Mouse (Mus musculus) ES-CJ7 (cell line): ENCODE results near the gene Pigv.

Experiments used
- DNase-seq: peaks from one replicate; pipeline ENCODE4 v3.0.0; 2011; ENCODE audit warnings: low read depth, low spot score

The Pigv gene

DNA sequence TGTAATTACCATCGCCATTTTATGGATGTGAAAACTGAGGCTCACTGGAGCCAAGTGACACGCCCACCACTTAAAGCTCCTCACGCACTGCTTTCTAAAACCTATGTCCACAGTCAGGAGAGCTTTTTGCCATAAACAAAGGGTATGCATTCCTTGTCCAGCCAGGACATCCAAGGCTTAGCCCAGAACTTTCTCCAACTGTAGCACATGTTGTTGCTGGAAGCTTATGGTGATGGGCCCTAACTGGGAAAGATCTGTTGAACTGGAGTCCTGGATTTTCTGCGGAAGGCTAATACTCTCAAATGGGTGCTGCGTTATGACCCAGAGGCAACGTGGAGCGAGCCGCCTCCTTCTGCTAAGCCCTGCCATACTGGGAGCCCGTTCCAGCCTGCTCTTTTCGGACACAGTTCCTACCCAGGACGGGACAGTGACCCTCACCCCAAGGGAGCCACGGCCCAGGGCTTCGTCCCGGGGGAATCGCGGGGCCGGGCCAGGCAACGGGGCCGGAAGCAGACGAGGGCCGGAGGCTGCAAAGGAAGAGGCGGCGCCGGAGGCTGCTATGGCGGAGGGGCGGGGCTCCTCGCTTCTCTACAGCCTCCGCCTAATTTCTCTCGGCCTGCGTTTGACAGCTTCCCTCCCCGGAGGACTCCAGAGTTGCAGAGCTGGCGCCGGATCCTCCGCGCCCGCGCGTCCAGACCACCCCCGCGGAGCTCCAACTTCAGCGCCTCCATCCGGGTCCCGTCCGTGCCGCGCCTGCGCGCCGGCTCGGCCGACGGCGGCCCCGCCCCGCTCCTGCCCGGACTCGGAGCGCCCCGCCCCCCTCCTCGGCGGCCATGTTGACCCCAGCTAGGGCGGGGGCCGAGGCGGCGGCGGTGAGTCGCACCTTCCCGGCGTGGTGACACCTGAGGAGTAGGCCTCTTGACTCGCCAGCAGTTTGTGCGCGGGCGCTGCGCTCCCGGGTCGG lies at the start of gene Pigv:
Pigv (minus strand) TSS at position 767 of the 964 bp plus-strand sequence.
- peak; percentile 86 for DNase-seq

DNA sequence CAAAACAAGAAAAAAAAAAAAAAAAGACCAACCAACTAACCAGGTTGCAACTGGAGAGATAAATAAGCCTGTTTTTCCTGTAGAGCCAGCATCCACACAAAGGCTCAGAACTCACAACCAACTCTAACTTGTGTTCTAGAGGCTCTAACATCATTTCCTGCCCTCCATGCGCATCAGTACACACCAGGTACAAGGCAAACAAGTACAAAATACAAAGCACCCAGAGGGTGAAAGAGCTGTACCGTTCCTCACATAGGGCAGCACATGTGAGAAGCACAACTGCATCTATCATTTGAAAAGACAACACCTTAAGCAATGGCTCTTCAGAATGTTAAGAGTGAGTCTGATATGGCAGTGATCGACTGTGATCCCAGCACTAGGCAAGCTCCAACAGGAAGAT lies 47.3 kb upstream of the Pigv start:
- no peak for DNase-seq

DNA sequence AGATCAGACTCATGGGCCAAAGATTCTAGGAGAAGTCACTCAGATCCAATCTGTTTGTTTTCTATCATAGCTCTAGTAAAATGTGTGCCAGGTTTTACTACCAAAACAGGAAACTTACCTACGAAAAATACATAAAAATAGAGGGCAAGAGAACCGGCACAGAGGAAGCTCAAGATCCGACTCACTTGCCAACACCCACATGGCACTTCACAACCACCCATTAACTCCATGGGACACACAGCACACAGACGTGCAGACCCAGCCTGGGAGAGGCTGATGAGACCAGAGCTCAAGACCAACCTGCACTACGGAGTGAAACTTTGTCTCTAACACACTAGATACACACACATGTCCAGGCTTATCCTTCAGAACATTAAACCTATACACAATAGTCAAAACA lies 40.3 kb upstream of the Pigv start:
- no peak for DNase-seq

DNA sequence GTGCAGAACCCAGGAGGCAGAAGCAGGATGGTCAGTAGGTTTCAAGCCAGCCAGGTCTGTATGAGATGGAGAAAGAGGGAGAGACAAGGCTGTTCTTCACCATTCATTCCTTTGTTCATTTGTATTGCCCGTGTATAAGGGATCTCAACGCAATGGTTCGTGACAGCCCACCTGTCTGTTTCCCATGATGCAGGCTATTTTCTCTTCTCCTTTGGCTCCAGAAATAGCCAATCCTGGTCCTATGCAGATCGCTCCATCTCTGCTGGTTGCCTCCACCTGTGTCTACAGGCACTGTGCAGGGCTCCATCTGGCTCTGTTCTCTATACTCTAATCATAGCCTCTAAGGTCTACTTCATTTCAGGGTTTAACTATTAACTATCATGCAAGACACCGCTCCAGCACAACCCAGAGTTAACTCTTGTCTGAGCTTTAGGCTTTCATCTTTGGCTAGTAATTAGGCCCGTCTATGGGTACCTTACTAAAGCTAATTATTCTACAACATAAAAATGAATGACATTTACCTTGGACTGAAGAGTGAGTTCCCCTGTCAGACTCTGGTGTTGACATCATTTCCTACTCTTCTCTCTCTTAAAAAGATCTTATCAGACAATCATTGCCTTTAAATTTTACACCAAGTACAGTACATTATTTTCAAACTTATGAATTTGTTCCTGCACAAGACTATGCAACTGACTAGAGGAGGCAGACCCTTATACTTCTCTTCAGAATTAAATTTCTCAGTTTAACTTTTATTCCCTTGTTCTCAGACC lies 39.0 kb upstream of the Pigv start:
- DNase-seq: no peak

DNA sequence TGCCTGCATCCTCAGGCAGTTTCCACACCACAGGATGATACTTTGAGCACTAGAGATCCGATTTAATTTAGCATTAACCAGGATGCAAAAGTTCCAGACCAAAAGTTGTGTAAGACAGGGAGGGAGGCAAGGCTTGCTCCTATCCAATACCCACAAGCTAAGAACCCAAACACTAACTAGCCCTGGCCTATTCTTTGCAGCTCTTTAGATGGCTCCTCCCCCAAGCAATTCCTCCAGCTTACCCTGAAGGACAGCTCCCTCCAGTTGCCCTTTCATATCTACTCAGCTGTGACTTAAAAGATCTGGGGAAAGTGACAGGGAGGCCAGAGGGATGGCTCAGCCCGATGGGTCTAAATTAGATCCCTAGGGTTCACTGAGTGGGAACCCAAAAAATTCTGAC lies 36.9 kb upstream of the Pigv start:
- no peak for DNase-seq

DNA sequence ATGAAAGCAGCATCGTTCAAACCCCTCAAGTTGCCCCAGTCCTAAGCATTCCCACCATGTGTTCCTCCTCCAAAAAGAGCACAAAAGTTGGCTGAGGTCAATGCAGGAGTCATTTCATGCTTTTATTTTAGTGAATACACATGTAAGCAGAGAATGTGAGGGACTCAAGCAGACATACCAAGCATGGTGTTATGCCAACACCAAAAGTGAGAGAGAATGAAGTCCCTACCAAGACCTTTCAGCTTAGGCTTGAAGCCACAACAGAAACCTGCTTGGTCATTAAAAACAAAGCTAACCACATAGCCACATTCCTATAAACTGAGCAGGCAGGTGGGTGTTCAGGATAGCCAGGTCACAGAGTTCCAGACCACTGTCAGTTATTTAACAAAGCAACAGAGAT lies 35.0 kb upstream of the Pigv start:
- DNase-seq: no peak

DNA sequence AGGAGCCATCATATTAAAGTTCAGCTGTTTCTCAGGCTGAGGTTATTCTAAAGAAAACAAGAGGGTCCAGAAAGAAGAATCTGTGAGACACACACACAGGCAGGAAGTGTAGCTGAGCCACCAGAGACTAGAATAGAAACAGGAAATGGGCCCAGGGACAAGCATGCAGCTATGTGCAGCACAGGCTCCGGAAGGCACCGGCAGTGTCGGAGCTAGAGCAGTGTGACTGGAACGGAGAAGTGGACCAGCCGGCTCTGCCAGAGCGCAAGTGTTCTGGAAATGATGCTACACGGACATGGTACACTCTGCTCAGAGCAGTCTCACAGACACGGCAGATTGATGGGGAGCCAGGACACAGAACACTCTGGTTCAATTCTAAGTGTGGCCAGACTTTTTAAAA lies 34.5 kb upstream of the Pigv start:
- peak; percentile 39 for DNase-seq

DNA sequence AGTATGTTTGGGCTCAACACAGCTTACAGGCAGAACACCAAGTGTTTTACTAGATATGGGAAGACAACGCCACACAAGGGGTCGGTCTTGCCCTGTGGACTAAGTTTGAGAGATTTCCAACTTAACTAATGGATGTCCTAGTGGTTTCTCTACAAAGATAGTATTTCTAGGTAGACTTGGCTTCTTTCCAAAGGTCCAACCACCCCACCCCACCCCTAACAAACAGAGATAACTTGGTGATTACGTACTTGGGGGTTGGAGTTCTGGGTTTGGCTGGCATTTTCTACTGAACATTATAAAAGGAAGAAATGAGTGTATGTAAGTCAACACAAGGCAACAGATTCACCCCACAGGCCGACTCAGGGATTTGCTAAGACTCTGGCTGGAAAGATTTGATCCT lies 32.6 kb upstream of the Pigv start:
- DNase-seq: no peak

DNA sequence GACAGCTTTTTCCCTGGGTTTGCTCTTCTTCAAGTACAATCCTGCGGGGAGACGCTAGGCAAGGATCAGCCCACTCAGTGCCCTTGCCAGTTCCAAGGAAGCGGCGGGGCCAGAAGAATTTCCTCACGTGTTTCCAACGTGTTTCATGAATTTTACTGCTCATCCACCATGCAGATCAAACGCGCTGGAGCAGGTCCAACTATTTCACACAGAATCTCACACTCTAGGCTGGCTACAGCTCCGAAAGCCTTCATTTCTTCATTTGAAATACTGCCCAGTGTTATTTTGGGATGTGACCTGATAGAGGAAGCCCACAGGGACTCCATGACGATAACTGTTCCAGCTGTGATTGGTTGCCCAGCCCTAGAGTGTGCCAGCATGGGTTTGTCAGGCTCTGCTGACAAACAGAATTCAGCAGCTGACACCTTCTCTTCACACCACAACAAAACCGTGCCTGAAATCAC lies 28.5 kb upstream of the Pigv start:
- DNase-seq: no peak

DNA sequence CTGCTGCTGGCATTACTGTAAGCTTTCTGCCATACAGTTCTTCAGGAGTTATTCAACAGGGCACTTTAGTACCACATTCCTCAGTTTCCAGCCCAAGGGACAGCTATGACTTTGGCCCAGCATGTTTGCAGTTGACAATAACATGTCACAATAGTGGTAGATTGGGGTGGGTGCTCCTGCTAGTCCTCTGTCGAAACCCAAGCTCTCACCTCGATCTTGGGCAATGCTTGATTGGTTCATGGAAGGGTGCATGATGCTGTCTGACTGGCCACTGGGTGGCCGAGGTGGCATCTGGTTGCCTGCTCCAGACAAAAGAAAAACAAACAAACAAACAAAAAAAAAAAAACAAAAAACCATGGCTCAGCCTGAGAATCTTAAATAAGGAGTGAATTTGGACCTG lies 22.9 kb upstream of the Pigv start:
- no peak for DNase-seq

DNA sequence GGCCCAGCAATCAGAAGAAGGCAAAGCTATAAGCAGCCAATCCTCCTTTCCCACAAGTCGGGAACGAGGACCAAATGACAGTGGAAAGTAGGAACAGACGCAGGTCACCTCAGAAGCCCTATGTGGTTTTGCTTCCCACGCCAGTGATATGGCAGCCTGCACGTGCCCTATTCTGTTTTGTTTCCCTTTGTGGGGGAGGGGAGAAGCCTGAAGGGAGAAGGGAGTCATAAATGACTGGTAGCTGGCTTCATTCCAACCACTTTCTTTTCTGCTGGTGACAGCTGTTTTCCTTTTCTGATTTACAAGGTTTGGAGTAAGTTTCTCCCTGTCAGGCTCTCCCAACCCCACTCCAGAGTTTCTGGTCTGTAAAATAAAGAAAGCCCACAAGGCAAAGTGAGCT lies 17.8 kb upstream of the Pigv start:
- DNase-seq: no peak

DNA sequence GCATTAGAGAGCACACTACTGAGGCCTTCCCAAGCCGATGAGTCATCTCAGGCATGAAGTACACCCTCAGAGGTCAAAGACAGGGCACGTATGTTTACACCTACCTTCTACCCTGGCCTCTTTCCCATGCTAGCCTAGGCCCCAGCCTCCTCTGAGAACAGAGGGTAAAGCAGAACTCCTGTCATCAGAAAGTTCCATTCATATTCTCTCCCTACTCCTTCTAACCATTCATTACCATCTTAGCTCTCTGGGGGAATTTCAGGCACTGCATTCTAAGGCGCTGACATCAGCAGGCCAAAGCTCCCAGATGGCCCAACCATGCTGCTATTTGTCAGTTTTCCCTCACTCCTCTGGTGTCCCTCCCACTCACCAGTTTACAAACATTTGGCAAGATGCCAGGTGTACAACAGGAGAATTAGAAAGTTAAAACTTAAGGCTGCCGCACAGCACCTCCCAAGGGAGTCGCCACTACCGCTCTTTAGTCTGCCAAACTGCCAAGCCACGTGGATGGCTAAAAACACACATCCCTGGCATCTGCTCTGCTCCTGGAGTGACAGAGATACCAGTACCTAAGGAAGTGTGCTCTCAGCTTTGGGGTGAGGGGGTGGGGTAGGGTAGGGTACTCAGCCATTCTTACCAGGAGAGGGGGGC lies 16.1 kb upstream of the Pigv start:
- DNase-seq: no peak

DNA sequence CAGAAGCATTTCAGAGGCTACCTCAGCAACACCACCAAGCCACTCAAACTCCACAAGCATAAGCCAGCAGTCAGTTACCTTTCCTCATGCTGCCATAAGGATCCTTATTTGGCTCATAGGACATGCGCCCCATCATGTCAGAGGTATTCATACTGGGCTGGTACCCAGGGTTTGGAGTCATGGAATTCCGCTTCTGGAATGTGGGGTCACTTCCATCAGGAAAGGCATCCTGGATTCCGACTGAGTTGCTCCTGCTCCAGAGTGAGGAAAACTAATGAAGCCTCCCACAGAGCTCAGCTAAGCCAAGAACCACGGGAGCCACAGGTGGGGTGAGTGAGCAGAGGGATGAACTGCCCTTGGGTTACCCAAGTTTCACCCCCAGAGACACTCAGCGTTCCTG lies 14.7 kb upstream of the Pigv start:
- DNase-seq: no peak

DNA sequence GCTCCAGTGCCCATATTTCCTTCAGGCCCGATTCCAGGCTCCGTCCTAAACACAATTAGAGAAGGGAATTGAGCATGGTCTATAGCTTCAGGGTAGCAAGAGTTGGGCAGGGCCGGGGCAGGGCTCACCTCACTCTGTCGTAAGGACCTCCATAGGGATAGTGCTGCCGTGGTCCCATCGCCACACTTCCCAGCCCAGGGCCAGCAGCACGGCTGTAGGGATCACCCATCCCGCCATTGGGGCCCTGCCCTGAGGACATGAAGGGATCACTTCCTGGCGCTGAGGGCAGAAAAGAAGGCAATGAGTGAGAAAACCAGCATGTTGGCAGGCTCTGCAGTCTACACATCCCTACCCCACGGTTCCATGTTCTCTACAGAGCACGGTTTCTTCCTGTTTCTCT lies 14.1 kb upstream of the Pigv start:
- no peak for DNase-seq

DNA sequence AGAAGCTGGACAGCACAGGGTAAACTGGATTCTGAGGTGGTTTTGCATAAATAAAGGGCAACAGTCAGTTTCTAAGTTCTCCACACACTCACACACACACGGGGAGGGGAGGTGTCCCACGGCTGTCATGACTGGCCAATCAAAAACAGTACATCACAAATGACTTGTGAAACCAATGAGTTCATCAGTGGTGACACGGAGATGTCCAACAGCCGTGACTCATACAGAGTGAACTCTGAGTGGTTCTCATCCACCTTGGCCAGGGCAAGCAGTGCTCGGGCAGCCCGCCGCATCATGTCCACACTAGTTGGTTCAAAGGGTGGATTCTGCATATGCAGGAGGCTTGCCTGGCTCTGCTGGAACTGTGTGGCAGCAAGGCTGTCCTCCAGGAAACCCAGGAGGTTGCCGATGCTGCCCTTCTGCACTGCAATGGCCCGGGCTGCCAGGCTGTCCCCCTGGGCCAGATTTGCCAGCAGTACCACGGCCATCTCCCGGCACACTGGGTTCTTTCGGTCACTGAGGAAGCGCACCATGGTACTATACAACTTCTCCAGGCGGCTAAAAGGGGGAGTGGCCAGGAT lies 7.8 kb upstream of the Pigv start:
- no peak for DNase-seq

DNA sequence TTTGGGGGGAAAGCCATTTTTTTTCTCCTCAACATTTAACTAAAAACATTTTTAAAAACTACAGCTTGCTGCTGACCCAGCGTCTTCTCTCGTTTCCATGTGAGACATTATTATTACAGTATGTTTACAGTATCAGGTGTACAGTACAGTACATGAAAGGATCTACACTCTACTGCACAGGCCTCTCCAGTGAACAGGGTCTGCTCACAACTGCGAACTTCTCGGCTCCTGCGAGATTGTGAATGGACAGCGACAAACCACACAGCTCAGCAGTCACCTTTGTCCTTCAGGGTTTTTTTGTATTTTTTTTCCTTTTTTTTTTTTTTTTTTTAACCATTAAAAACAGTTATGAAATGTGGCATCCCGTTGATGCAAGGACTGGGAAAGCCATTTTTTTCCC lies 7.2 kb upstream of the Pigv start:
- DNase-seq: no peak

DNA sequence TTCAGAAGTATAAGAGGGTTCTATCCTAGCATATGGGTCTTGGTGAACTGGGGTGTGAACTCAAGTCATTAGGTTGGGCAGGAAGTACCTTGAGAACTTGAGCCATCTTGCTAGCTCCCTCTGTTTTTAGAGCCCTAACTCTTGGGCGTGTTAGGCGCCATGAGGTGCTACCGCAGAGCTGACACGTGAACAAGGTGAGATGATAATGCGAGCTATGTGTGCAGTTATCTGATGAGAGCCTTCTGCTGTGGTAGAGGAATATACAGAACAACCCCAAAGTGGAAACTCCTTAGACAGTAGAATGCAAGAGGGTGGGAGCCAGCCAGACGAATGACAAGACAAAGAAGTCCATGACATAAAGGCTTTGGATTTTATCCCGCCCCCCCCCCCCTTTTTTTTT lies 4.8 kb upstream of the Pigv start:
- no peak for DNase-seq

DNA sequence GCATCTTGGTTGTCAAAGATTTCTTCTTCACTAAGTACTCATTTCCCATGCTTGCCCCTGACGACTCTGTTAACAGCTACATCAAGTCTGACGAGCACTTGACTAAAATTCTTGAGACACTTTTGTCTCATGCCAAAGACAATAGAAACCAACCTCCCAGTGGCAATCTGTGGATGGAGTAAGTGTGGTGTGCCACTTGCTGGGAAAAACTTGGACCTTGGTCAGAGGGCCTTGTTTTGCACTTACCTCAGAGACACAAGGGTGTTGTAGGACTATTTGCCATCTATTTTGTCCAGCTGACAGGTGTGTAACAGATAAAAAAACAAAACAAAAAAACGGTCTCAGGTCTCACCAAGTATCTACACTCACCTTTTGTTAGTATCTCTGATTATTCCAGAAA lies 3.7 kb upstream of the Pigv start:
- no peak for DNase-seq

DNA sequence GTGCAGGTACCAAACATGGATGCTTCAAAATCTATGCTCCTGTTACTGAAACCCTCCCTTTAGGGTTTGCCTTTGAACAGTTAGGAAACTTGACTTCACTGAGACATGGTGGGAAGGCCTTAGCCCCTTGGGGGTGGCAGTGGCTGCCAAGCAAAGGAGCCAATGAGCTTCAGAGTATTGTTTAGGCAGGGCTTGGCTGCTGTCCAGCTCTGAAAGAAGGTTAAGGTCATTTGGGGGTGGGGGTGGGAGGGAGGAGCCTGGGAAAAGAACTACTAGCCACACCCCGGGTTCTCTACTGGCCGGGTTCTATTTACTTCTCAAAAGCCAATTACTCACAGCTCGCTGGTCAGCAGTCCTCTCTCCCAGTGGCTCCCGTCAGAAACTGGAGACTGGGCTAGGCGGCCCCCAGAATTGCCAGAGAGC lies 3.2 kb upstream of the Pigv start:
- peak; percentile 94 for DNase-seq

DNA sequence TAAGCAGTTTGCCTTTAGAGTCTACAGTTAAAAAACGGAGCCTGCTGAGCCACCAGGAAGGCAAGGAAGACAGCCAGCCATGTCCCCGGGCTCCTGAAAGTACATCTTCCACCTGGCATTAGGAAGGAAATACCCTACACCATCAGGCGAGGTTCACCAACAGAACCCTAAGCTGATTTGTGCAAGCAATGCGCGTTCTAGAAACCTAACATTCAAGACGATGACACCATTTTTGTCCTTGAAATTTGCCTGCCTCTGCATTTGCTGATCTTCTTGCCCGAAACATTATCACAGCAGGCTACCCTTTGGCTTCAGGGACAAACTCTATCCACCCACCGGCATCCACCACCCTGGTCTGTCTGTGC lies 1.9 kb upstream of the Pigv start:
- DNase-seq: no peak

DNA sequence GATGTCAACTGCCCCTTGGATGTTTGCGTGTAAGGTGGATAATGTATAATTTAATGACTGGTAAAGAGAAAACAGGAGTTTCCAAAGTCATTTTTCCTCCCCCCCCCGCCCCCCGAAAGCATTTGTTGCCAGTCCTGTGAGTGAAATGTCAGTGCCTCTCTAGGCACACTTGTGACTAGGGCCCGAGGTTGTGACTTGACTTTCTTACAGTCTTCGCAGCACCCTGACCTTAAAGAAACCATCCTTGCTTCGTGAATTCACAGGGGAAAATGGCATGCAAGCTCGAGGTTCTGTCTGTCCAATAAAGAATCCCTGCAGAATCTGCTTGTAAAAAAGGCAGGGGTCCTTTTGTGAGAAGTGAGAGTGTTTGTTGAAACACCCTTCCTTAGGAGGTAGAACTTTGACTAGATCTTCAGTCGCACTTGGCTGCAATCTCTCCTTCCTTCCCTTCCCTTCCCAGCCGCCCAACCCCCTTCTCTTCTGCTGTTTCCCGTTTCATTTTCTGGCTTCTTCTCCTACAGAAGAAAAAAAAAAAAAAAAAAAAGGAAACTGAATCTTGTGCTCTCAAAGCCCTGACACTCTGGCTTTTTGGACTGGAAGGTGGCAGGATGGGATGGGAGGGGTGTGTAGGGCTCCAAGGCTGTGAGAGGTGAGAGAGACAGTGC lies 1.4 kb upstream of the Pigv start:
- DNase-seq: no peak
